Mouse (Mus musculus): ENCODE measurements around the gene Ctnnd1.

GRCm38 (mm10) chr2:84627036-84627435, 23.5 kb downstream of the Ctnnd1 start:
- TF ChIP-seq CTCF (IDR thresholded peaks at IDR 0.05; ENCODE audit: low read depth) (no peak), EP300 (optimal IDR thresholded peaks at IDR 0.05) (no peak)
